Mouse (Mus musculus) kidney, adult 2 months (tissue): ENCODE measurements around the gene Hba-x. TPM values are rescaled to one million over a fixed set of nuclear protein-coding genes. Genes with fewer than 3 reads are reported as not detected.
"Not testable (repeated sequence)": the region's sequence is repeated elsewhere in the genome, so short reads cannot be mapped to it uniquely, and the experiment has no call there.

Source experiments
- DNase-seq: peaks from one replicate; pipeline ENCODE4 v3.0.0; 2021
- H3K27ac ChIP-seq: fragments of 200-500 bp; 2 replicates; pipeline ENCODE4 v1.5.1; 2012; ENCODE audit warnings: low read depth, low read length, control low read depth, inconsistent platforms; ENCODE audit not compliant: insufficient read depth
- H3K27me3 ChIP-seq: fragments of 200-500 bp; replicated peaks from 2 replicates; pipeline ENCODE4 v1.6.1; 2012; ENCODE audit warnings: mild to moderate bottlenecking, moderate library complexity, low read length, inconsistent platforms; ENCODE audit not compliant: control insufficient read depth, insufficient read depth
- H3K36me3 ChIP-seq: fragments of 200-500 bp; 2 replicates; pipeline ENCODE4 v1.6.1; 2012; ENCODE audit warnings: mild to moderate bottlenecking, moderate library complexity, low read length, inconsistent platforms; ENCODE audit not compliant: control insufficient read depth, insufficient read depth
- H3K4me1 ChIP-seq: fragments of 200-500 bp; 2 replicates; pipeline ENCODE4 v1.6.1; 2011; ENCODE audit warnings: low read length; ENCODE audit not compliant: control insufficient read depth, insufficient read depth
- H3K4me3 ChIP-seq: fragments of 200-500 bp; 2 replicates; pipeline ENCODE4 v1.5.1; 2011; ENCODE audit warnings: mild to moderate bottlenecking, low read depth, low read length, control low read depth; ENCODE audit not compliant: insufficient read depth
- CTCF ChIP-seq: fragments of 200-500 bp; conservative IDR thresholded peaks from 2 replicates; pipeline ENCODE4 v1.5.1; 2011; ENCODE audit warnings: low read depth, mild to moderate bottlenecking, control low read depth, low read length, moderate library complexity, mixed read lengths; ENCODE audit not compliant: insufficient read depth, insufficient read length
- POLR2A ChIP-seq: fragments of 200-500 bp; IDR thresholded peaks from one replicate; pipeline ENCODE4 v1.6.1; 2011; ENCODE audit warnings: low read depth, low read length, control low read depth
- WGBS: fragments of 180-500 bp; shearing (Covaris S2); methylation state at CpG from one replicate; pipeline ENCODE4 v1.1.7; 2018; 5-methylcytosine and 5-hydroxymethylcytosine counted together
- polyA plus RNA-seq: library from polyadenylated mRNA; depleted of rRNA; stranded (reverse); fragments of >200 nt; gene quantifications from 2 replicates; pipeline ENCODE4 v1.2.3, GENCODE M21; 2012

Hba-x gene
- polyA plus RNA-seq, 1 experiment = not detected

- H3K4me3 ChIP-seq, H3K27ac ChIP-seq, H3K4me1 ChIP-seq, H3K27me3 ChIP-seq, H3K36me3 ChIP-seq: not testable (repeated sequence)
- 5% methylated on average over 16 of the region's 16 CpGs for WGBS
- TF ChIP-seq CTCF = peak; percentile 47
- peak; percentile 58 for DNase-seq
These were observed 23.7 kb downstream of the Hba-x start, which contains the start of gene Hbq1a for GRCm38 (mm10) chr11:32299865-32300264. TSS of gene Hbq1a (plus strand) at chr11:32300069.

- DNase-seq = no peak
- Histone ChIP-seq H3K4me3 (no peak overlapping the region), H3K27me3 (no peaks in the 10 kb centered on the region), H3K27ac (no peak overlapping the region), H3K4me1 (no peaks in the 10 kb centered on the region), H3K36me3 (no peaks in the 10 kb centered on the region)
- TF ChIP-seq CTCF = no peak
- no peak for TF ChIP-seq POLR2A
- 52% methylated on average over 15 of the region's 17 CpGs for WGBS
These were observed 24.4 kb downstream of the Hba-x start for GRCm38 (mm10) chr11:32300279-32301267.

GRCm38 (mm10) chr11:32301506-32301905 is 25.3 kb downstream of the Hba-x start:
- H3K4me1 ChIP-seq = no peaks in the 10 kb centered on the region
- 76% methylated on average over 1 of the region's 1 CpGs for WGBS
- no peaks in the 10 kb centered on the region for H3K27me3 ChIP-seq
- H3K4me3 ChIP-seq = no peak overlapping the region
- H3K36me3 ChIP-seq = no peaks in the 10 kb centered on the region
- DNase-seq = no peak
- H3K27ac ChIP-seq = no peak overlapping the region
- no peak for TF ChIP-seq POLR2A
- no peak for TF ChIP-seq CTCF

- WGBS = 55% methylated on average over 2 of the region's 2 CpGs
- H3K4me1 ChIP-seq = no peaks in the 10 kb centered on the region
- H3K36me3 ChIP-seq = no peaks in the 10 kb centered on the region
- no peak overlapping the region for H3K27ac ChIP-seq
- TF ChIP-seq POLR2A (no peak), CTCF (no peak)
- no peaks in the 10 kb centered on the region for H3K27me3 ChIP-seq
- DNase-seq = no peak
- H3K4me3 ChIP-seq = no peak overlapping the region
These were observed 26.7 kb downstream of the Hba-x start for GRCm38 (mm10) chr11:32302824-32303419.

- no peak for DNase-seq
- Histone ChIP-seq H3K36me3 (no peaks in the 10 kb centered on the region), H3K27me3 (no peaks in the 10 kb centered on the region), H3K27ac (no peak overlapping the region), H3K4me1 (no peaks in the 10 kb centered on the region), H3K4me3 (no peak overlapping the region)
- WGBS = 88% methylated on average over 1 of the region's 1 CpGs
- TF ChIP-seq POLR2A = no peak
- no peak for TF ChIP-seq CTCF
These were observed 27.3 kb downstream of the Hba-x start for GRCm38 (mm10) chr11:32303455-32303854.

- no peaks in the 10 kb centered on the region for H3K4me1 ChIP-seq
- 83% methylated on average over 1 of the region's 1 CpGs for WGBS
- TF ChIP-seq CTCF = no peak
- TF ChIP-seq POLR2A = no peak
- no peak overlapping the region for H3K4me3 ChIP-seq
- no peak for DNase-seq
- H3K27me3 ChIP-seq = no peaks in the 10 kb centered on the region
- H3K36me3 ChIP-seq = no peaks in the 10 kb centered on the region
- no peak overlapping the region for H3K27ac ChIP-seq
These were observed 30.8 kb downstream of the Hba-x start for GRCm38 (mm10) chr11:32307006-32307405.

- H3K4me1 ChIP-seq = no peaks in the 10 kb centered on the region
- no peak overlapping the region for H3K4me3 ChIP-seq
- H3K27me3 ChIP-seq = no peaks in the 10 kb centered on the region
- H3K27ac ChIP-seq = no peak overlapping the region
- no peak for DNase-seq
- WGBS = 56% methylated on average over 4 of the region's 4 CpGs
- H3K36me3 ChIP-seq = no peaks in the 10 kb centered on the region
- TF ChIP-seq CTCF (no peak), POLR2A (no peak)
These were observed 33.2 kb downstream of the Hba-x start for GRCm38 (mm10) chr11:32309446-32309845.
